Mouse (Mus musculus): ENCODE measurements at regions not wholly inside any gene's neighbourhood (a gene's known extent, or its start where the extent isn't known, plus 50 kb on each side); places are given as distances from the start of the nearest gene placed in this dataset.

DNA sequence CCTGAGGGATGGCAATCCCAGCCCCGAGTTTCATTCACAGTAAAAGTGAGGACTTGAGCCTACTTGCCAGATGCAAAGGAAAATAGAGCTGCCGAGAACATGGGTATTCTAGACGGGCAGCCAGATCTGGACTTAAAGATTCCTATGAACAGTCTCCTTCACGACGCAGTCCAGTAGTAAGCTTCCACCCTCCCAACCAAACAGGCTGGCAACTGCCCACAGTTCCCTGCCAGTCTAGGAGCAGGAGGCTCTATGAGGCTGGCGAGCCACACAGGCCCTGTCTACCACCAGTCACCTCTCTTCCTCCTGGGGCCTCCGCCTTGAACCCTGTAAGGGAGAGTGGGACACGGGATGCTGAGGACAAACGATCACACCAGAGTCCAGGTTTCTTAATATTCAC, 153.5 kb upstream of the Snrpn start:
- DNase-seq: no peak

DNA sequence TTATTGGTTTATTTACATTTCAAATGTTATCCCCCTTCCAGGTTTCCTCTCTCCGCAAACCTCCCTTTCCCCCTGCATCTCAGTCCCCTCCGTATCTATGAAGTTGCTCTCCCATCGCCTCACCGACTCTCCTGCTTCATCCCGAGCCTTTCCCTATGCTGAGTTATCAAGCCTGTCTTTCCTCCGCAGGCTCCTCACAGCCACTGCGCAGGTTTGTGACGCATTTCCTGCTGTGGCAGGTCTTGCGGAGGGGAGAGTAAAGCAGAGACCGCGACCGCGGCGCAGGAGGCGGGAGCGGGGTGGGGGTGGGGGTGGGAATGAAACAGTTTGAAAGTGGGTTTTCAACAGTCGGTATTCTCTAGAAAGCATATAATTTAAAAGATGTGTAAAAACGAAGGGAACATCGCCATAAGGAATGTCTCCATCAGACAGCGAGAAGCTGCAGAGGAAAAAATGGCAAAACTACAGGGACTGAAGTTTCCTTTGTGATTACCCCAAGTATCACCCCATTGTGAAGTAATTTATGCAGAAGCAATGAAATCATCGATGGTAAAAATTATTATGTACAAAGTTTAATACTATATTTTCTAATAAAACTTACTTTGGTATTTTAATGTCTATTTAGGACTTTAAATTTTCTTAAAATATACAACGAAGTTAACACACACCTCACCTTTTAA, 104.3 kb upstream of the Snrpn start:
- peak; percentile 39 for DNase-seq

DNA sequence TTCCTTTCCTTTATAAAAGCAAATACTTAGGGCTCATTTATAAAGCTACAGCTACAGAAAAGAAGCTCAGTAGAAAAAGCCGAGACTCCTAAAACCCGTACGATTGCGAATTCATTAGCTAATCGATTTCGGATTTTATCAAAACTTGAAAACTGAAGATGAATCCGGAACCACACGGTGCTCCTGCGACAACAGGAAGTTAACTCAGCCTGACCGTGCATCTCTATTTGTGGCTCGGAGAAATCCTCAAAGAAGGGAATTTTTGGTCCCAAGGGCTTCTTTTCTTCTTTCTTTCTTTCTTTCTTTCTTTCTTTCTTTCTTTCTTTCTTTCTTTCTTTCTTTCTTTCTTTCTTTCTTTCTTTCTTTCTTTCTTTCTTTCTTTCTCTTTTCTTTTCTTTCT, 103.7 kb upstream of the Snrpn start:
- peak; percentile 53 for DNase-seq

DNA sequence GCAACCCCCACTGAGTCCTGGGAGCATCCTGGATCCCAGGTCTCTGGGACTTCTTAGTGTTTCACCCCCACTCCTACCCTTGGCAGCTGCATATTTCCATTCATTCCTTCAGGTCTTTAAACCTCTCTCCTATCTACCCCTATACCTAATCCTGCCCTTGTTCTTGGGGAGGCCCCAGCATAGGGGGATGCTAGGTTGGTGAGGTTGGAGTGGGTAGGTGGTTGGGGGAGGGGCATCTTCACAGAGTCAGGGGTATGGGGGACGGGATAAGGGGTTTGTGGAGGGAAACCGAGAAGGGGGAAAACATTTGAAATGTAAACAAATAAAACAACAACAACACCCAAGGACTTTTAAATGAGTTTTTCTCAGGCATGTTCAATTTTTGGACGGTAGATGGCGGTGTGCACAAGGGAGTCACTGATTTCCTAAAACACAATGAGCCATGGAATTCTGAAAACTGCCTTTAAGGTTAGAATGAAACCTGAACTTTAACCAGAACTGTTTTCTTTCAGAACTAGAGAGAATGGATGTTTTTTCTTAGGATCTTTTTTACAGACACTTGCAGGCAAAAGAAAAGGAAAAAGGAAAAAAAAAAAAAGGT, 98.7 kb upstream of the Snrpn start:
- peak; percentile 6 for DNase-seq

DNA sequence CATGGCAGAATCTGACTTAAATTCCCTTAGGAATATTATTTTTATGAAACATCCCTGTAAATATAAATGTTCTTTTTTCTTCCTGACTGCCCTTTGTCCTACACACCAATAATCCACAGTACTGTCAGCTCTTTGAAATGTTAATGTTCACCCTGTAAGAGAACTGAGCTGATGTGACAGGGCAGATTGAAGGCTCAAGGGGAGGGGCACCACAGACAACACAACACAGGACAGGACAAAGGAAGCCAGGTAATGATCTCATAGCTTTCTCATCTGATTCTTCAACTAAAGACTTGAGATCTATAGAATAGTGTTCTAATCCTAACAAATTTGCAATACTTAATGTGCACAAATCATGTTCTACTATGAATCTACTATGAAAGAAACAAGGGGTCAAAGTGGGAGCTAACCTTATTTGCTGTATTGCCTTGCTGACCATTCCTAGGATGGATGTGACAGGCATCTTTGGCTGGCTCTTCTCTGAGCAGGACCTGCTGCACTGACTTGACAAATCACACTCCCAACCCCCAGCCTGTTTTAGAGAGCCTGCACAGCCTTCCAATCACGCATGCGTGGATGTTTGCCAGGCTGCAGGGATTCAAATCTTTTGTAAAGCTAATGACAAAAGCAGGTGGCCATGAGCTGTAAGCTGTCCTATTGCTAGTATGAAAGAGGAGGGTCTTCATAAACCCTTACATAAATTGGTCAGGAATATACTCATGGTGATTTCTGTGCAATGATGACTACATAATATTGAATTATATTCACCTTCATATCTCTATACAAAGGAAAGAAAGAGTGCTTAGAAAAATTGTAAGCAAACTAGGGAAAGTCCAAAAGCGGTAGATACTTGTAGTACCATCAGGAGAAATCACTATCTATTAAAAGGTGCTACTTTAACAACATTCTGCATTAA, 76.6 kb upstream of the Snrpn start:
- DNase-seq: peak; percentile 17

Measured in cerebellum, adult 9-11 months (tissue).